In genomic region chr4:26929879-26930481, GRCm38 (mm10) we compare ENCODE assay signal across 8 mouse cellular contexts.
A peak's percentile ranks its signal among the peaks of the same experiment; 100 is the strongest.
DNase-seq lines count a peak whose midpoint lies in the region; ATAC-seq lines count a peak whose summit lies in the region.

No protein-coding gene starts in this region.

- H3K4me1 ChIP-seq in forebrain, embryonic 11.5 days (replicated peaks; ENCODE audit: control insufficient read depth, insufficient read depth, low read length): no peaks in the 10 kb centered on the region
- no peaks in the 10 kb centered on the region for H3K4me1 ChIP-seq in forebrain, embryonic 10.5 days
- H3K4me1 ChIP-seq in neural tube, embryonic 11.5 days (ENCODE audit: control insufficient read depth, insufficient read depth, low read length): no peaks in the 10 kb centered on the region
- peaks cover 4% of the 10 kb centered on the region for H3K4me1 ChIP-seq in hindbrain, embryonic 15.5 days (replicated peaks)
- no peaks in the 10 kb centered on the region for H3K4me1 ChIP-seq in liver, embryonic 11.5 days (replicated peaks; ENCODE audit: control insufficient read depth, insufficient read depth, low read length)

- peak; percentile 36; the same call in 1 of the 2 replicates for ATAC-seq in forebrain, embryonic 11.5 days (replicated peaks; ENCODE audit: low FRiP score)
- peak; percentile 46; the same call in 1 of the 2 replicates for ATAC-seq in neural tube, embryonic 11.5 days (ENCODE audit: insufficient read depth, low FRiP score, low TSS enrichment)
- peak; percentile 86 for ATAC-seq in hindbrain, embryonic 15.5 days (ENCODE audit: low FRiP score, low read depth)
- no peak for ATAC-seq in liver, embryonic 11.5 days (replicated peaks; ENCODE audit: low FRiP score)

- H3K4me3 ChIP-seq in forebrain, embryonic 11.5 days (ENCODE audit: low read depth, low read length): no peak overlapping the region
- no peak overlapping the region for H3K4me3 ChIP-seq in forebrain, embryonic 10.5 days
- H3K4me3 ChIP-seq in neural tube, embryonic 11.5 days (ENCODE audit: low read depth, low read length): no peak overlapping the region
- H3K4me3 ChIP-seq in hindbrain, embryonic 15.5 days: no peak overlapping the region
- no peak overlapping the region for H3K4me3 ChIP-seq in liver, embryonic 11.5 days (ENCODE audit: low read depth, low read length)

- no peaks in the 10 kb centered on the region for H3K9me3 ChIP-seq in forebrain, embryonic 11.5 days (ENCODE audit: control insufficient read depth, low read length)
- no peaks in the 10 kb centered on the region for H3K9me3 ChIP-seq in forebrain, embryonic 10.5 days
- no peaks in the 10 kb centered on the region for H3K9me3 ChIP-seq in neural tube, embryonic 11.5 days (ENCODE audit: control insufficient read depth, low read length)
- H3K9me3 ChIP-seq in hindbrain, embryonic 15.5 days: no peaks in the 10 kb centered on the region
- no peaks in the 10 kb centered on the region for H3K9me3 ChIP-seq in liver, embryonic 11.5 days (ENCODE audit: control insufficient read depth, low read length)

- no peak overlapping the region for H3K27ac ChIP-seq in forebrain, embryonic 11.5 days (ENCODE audit: low read depth, low read length)
- H3K27ac ChIP-seq in forebrain, embryonic 10.5 days: no peak overlapping the region
- no peak overlapping the region for H3K27ac ChIP-seq in neural tube, embryonic 11.5 days (ENCODE audit: low read depth, low read length)
- H3K27ac ChIP-seq in hindbrain, embryonic 15.5 days (replicated peaks): no peak overlapping the region
- no peak overlapping the region for H3K27ac ChIP-seq in liver, embryonic 11.5 days (ENCODE audit: low read depth, low read length)

- DNase-seq in forebrain, embryonic 11.5 days (ENCODE audit: low spot score): no peak
- DNase-seq in forebrain, embryonic 10.5 days (ENCODE audit: extremely low spot score, low spot score): no peak
- DNase-seq in neural tube, embryonic 11.5 days (ENCODE audit: low spot score): peak; percentile 23
- no peak for DNase-seq in neural tube, embryonic 10.5 days (ENCODE audit: extremely low spot score, low spot score)
- no peak for DNase-seq in gastrocnemius, adult 8-10 months (ENCODE audit: low spot score in 2 of 2)
- DNase-seq in thymus, postnatal 0 days (ENCODE audit: low spot score): no peak
- DNase-seq in liver, embryonic 11.5 days (ENCODE audit: low spot score): no peak

- no peaks in the 10 kb centered on the region for H3K36me3 ChIP-seq in forebrain, embryonic 11.5 days (ENCODE audit: control insufficient read depth, insufficient read depth, low read length)
- no peaks in the 10 kb centered on the region for H3K36me3 ChIP-seq in forebrain, embryonic 10.5 days (replicated peaks)
- no peaks in the 10 kb centered on the region for H3K36me3 ChIP-seq in neural tube, embryonic 11.5 days (ENCODE audit: control insufficient read depth, insufficient read depth, low read length)
- H3K36me3 ChIP-seq in hindbrain, embryonic 15.5 days: no peaks in the 10 kb centered on the region
- no peaks in the 10 kb centered on the region for H3K36me3 ChIP-seq in liver, embryonic 11.5 days (ENCODE audit: control insufficient read depth, insufficient read depth, low read length)

- H3K27me3 ChIP-seq in forebrain, embryonic 11.5 days (ENCODE audit: control insufficient read depth, insufficient read depth, low read length): no peaks in the 10 kb centered on the region
- H3K27me3 ChIP-seq in forebrain, embryonic 10.5 days (ENCODE audit: poor library complexity, severe bottlenecking): no peaks in the 10 kb centered on the region
- no peaks in the 10 kb centered on the region for H3K27me3 ChIP-seq in neural tube, embryonic 11.5 days (ENCODE audit: control insufficient read depth, insufficient read depth, low read length)
- H3K27me3 ChIP-seq in hindbrain, embryonic 15.5 days: no peaks in the 10 kb centered on the region
- H3K27me3 ChIP-seq in liver, embryonic 11.5 days (replicated peaks; ENCODE audit: control insufficient read depth, insufficient read depth, low read length): no peaks in the 10 kb centered on the region

- H3K4me2 ChIP-seq in forebrain, embryonic 11.5 days (ENCODE audit: low read depth, low read length, severe bottlenecking): no peak overlapping the region
- H3K4me2 ChIP-seq in neural tube, embryonic 11.5 days (ENCODE audit: low read depth): no peak overlapping the region
- no peak overlapping the region for H3K4me2 ChIP-seq in hindbrain, embryonic 15.5 days
- H3K4me2 ChIP-seq in liver, embryonic 11.5 days: no peak overlapping the region

- WGBS in forebrain, embryonic 11.5 days: 66% methylated on average over 6 of the region's 6 CpGs
- WGBS in forebrain, embryonic 10.5 days: 76% methylated on average over 6 of the region's 6 CpGs
- 59% methylated on average over 6 of the region's 6 CpGs for WGBS in neural tube, embryonic 11.5 days
- WGBS in hindbrain, embryonic 15.5 days: 43% methylated on average over 6 of the region's 6 CpGs
- 69% methylated on average over 6 of the region's 6 CpGs for WGBS in liver, embryonic 11.5 days

- H3K9ac ChIP-seq in forebrain, embryonic 11.5 days (ENCODE audit: low read length): no peak overlapping the region
- H3K9ac ChIP-seq in neural tube, embryonic 11.5 days (ENCODE audit: low read length): no peak overlapping the region
- H3K9ac ChIP-seq in hindbrain, embryonic 15.5 days: no peak overlapping the region
- H3K9ac ChIP-seq in liver, embryonic 11.5 days (ENCODE audit: low read depth, low read length): no peak overlapping the region
